Mouse (Mus musculus): ENCODE data around the gene Net1. TPM values are rescaled to one million over a fixed set of nuclear protein-coding genes. Genes with fewer than 3 reads are reported as not detected.
A peak's percentile ranks its signal among the peaks of the same experiment; 100 is the strongest.

The Net1 gene
- polyA plus RNA-seq, 1 experiment from 2014 or later = 106 TPM

DNA sequence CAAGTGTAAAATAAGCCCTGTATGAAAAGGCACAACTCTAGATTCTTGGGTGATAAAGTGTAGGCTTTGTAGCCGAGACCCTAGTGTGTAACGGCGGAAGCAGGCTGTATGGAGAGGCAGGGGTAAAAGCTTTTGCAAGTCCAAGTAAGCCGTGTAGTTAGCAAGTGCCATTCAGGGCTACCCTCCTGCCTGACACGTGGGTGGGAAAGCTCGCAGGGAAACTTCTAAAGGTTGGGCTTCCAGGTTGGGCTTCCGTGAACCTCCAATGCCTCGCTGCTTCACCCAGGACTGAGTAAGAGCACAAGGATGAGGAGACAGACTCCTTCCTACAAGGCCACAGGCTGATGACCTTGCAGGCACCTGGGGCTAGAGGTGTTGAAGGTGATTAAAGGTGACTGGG is 23.5 kb downstream of the Net1 start:
- 0 out of 2 replicates have a peak overlapping the region, but pooled peaks have one; percentile 69 for H3K4me2 ChIP-seq (replicated peaks; ENCODE audit: low read depth)
- H3K36me3 ChIP-seq (ENCODE audit: control insufficient read depth, insufficient read depth) = no peaks in the 10 kb centered on the region
- H3K9me3 ChIP-seq (ENCODE audit: control insufficient read depth) = no peaks in the 10 kb centered on the region
- H3K27me3 ChIP-seq (replicated peaks; ENCODE audit: control insufficient read depth, insufficient read depth, low read length) = no peaks in the 10 kb centered on the region
- no peak overlapping the region for H3K9ac ChIP-seq (ENCODE audit: low read depth, low read length)
- peak overlapping the region; percentile 86 for H3K27ac ChIP-seq (ENCODE audit: low read depth, low read length)
- H3K4me1 ChIP-seq (replicated peaks; ENCODE audit: control insufficient read depth, insufficient read depth, low read length) = peaks cover 10% of the 10 kb centered on the region; the same call in 1 of the 2 replicates
- TF ChIP-seq CTCF (IDR thresholded peaks at IDR 0.05; ENCODE audit: low read depth) = no peak
- 58% methylated on average over 8 of the region's 8 CpGs for WGBS
- ATAC-seq = no peak
- H3K4me3 ChIP-seq (ENCODE audit: low read depth, low read length) = no peak overlapping the region

GRCm38 (mm10) chr13:3893126-3893734 is 24.8 kb downstream of the Net1 start:
- Histone ChIP-seq H3K4me3 (ENCODE audit: low read depth, low read length) (peak overlapping the region; percentile 72), H3K4me1 (replicated peaks; ENCODE audit: control insufficient read depth, insufficient read depth, low read length) (peaks cover 10% of the 10 kb centered on the region; the same call in 1 of the 2 replicates), H3K9ac (ENCODE audit: low read depth, low read length) (peak overlapping the region; percentile 79), H3K9me3 (ENCODE audit: control insufficient read depth) (no peaks in the 10 kb centered on the region), H3K27me3 (replicated peaks; ENCODE audit: control insufficient read depth, insufficient read depth, low read length) (no peaks in the 10 kb centered on the region), H3K27ac (ENCODE audit: low read depth, low read length) (peak overlapping the region; percentile 86), H3K4me2 (replicated peaks; ENCODE audit: low read depth) (peak overlapping the region; percentile 69), H3K36me3 (ENCODE audit: control insufficient read depth, insufficient read depth) (peaks cover 6% of the 10 kb centered on the region)
- ATAC-seq = peak; percentile 91
- 0 out of 2 replicates have a peak, but pooled peaks have one; percentile 14 for TF ChIP-seq CTCF (IDR thresholded peaks at IDR 0.05; ENCODE audit: low read depth)
- under 1% methylated on average over 35 of the region's 35 CpGs for WGBS

DNA sequence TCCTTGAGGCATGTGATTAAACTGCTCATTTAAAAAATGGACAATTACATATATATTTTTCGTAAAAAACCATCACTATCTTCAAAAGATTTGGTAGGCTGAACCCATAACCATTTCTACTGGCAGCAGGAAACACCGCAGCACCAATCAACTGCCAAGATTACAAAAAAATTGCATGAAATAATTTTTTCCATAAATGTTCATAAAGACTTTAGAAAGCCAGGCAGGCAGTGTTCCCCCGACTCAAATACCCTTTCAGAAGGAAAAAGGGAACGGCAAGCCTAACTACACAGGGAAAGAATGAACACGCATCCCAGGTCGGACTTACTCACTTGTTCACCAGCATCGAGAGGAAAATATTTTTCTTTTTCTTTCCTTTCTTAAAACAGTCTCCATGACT is 25.4 kb downstream of the Net1 start:
- Histone ChIP-seq H3K36me3 (ENCODE audit: control insufficient read depth, insufficient read depth) (peaks cover 12% of the 10 kb centered on the region), H3K4me1 (replicated peaks; ENCODE audit: control insufficient read depth, insufficient read depth, low read length) (peaks cover 10% of the 10 kb centered on the region; the same call in 1 of the 2 replicates), H3K9me3 (ENCODE audit: control insufficient read depth) (no peaks in the 10 kb centered on the region), H3K27ac (ENCODE audit: low read depth, low read length) (peak overlapping the region; percentile 86), H3K4me2 (replicated peaks; ENCODE audit: low read depth) (peak overlapping the region; percentile 69), H3K4me3 (ENCODE audit: low read depth, low read length) (peak overlapping the region; percentile 72), H3K9ac (ENCODE audit: low read depth, low read length) (peak overlapping the region; percentile 79), H3K27me3 (replicated peaks; ENCODE audit: control insufficient read depth, insufficient read depth, low read length) (no peaks in the 10 kb centered on the region)
- 8% methylated on average over 7 of the region's 7 CpGs for WGBS
- no peak for ATAC-seq
- TF ChIP-seq CTCF (IDR thresholded peaks at IDR 0.05; ENCODE audit: low read depth) = no peak

DNA sequence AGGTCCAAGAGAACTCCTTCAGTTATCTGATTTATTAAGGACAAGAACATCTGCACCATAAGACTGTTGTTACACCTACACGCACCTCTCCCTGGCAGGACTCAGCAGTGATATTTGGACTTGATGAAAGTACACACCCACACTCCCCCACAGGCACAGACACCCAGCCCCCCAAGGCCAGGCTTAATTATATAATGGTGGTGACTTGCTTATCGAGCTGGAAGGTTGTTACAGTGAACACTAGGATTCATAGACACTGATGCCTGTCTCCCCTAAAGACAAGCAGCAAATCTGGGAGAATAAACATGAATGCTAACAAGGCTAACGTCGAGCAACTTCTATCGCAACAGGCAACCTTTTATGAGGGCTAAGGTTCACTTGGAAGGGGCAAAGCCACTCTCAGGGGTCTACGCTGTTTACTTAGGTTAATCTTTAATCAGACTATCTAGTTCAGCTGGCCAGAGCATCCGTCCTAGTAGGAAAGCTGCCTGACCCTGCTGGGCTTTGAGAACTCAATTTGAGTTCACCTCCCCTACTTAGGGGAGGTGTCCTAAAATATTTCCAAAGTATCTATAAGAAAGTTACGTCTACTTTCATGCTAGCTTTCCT is 26.4 kb downstream of the Net1 start:
- ATAC-seq = peak; percentile 62
- no peak for TF ChIP-seq CTCF (IDR thresholded peaks at IDR 0.05; ENCODE audit: low read depth)
- peak overlapping the region; percentile 69 for H3K4me2 ChIP-seq (replicated peaks; ENCODE audit: low read depth)
- peaks cover 22% of the 10 kb centered on the region for H3K36me3 ChIP-seq (ENCODE audit: control insufficient read depth, insufficient read depth)
- H3K27ac ChIP-seq (ENCODE audit: low read depth, low read length) = peak overlapping the region; percentile 86
- no peaks in the 10 kb centered on the region for H3K9me3 ChIP-seq (ENCODE audit: control insufficient read depth)
- peak overlapping the region; percentile 79; the same call in 1 of the 2 replicates for H3K9ac ChIP-seq (ENCODE audit: low read depth, low read length)
- H3K27me3 ChIP-seq (replicated peaks; ENCODE audit: control insufficient read depth, insufficient read depth, low read length) = no peaks in the 10 kb centered on the region
- peaks cover 10% of the 10 kb centered on the region; the same call in 1 of the 2 replicates for H3K4me1 ChIP-seq (replicated peaks; ENCODE audit: control insufficient read depth, insufficient read depth, low read length)
- H3K4me3 ChIP-seq (ENCODE audit: low read depth, low read length) = peak overlapping the region; percentile 72
- 24% methylated on average over 8 of the region's 8 CpGs for WGBS

- Histone ChIP-seq H3K4me1 (replicated peaks; ENCODE audit: control insufficient read depth, insufficient read depth, low read length) (0 out of 2 replicates have a peak, but pooled peaks cover 7% of the 10 kb centered on the region), H3K4me2 (replicated peaks; ENCODE audit: low read depth) (peak overlapping the region; percentile 69), H3K27me3 (replicated peaks; ENCODE audit: control insufficient read depth, insufficient read depth, low read length) (no peaks in the 10 kb centered on the region), H3K9ac (ENCODE audit: low read depth, low read length) (no peak overlapping the region), H3K36me3 (ENCODE audit: control insufficient read depth, insufficient read depth) (peaks cover 38% of the 10 kb centered on the region), H3K4me3 (ENCODE audit: low read depth, low read length) (peak overlapping the region; percentile 72; the same call in 1 of the 2 replicates), H3K9me3 (ENCODE audit: control insufficient read depth) (no peaks in the 10 kb centered on the region), H3K27ac (ENCODE audit: low read depth, low read length) (no peak overlapping the region)
- WGBS = 27% methylated on average over 8 of the region's 8 CpGs
- ATAC-seq = no peak
- no peak for TF ChIP-seq CTCF (IDR thresholded peaks at IDR 0.05; ENCODE audit: low read depth)
Observed at GRCm38 (mm10) chr13:3890061-3890460, 28.0 kb downstream of the Net1 start.

DNA sequence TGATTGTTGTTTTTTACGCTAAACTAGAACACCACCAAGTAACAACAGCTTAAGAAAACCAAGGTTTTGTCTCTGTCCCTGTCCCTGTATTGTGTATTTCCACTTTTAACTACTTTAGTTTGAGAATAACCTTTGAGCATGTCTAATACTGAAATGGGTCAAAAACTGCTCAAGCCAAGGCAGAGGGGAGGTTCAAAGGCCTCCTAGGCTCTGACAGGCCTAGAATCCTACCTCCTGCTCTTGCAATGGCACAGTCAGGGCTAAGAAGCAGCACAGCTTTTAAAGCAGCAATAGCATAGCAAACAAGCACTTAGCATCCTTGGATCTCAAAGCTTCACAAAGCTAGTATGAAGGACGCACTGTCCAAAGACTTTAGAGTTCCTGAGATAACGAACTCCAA is 28.9 kb downstream of the Net1 start:
- no peak overlapping the region for H3K27ac ChIP-seq (ENCODE audit: low read depth, low read length)
- 71% methylated on average over 3 of the region's 3 CpGs for WGBS
- H3K4me2 ChIP-seq (replicated peaks; ENCODE audit: low read depth) = peak overlapping the region; percentile 69
- H3K9me3 ChIP-seq (ENCODE audit: control insufficient read depth) = no peaks in the 10 kb centered on the region
- TF ChIP-seq CTCF (IDR thresholded peaks at IDR 0.05; ENCODE audit: low read depth) = no peak
- no peaks in the 10 kb centered on the region for H3K27me3 ChIP-seq (replicated peaks; ENCODE audit: control insufficient read depth, insufficient read depth, low read length)
- no peak overlapping the region for H3K4me3 ChIP-seq (ENCODE audit: low read depth, low read length)
- H3K4me1 ChIP-seq (replicated peaks; ENCODE audit: control insufficient read depth, insufficient read depth, low read length) = no peaks in the 10 kb centered on the region
- ATAC-seq = no peak
- no peak overlapping the region for H3K9ac ChIP-seq (ENCODE audit: low read depth, low read length)
- H3K36me3 ChIP-seq (ENCODE audit: control insufficient read depth, insufficient read depth) = peaks cover 47% of the 10 kb centered on the region
